Mouse (Mus musculus) stomach, adult 2 months (tissue): ENCODE results near the gene Acrbp. TPM values are rescaled to one million over a fixed set of nuclear protein-coding genes. Genes with fewer than 3 reads are reported as not detected.

Experiments used
- polyA plus RNA-seq: library from polyadenylated mRNA; depleted of rRNA; stranded (reverse); fragments of >200 nt; gene quantifications from 2 replicates; pipeline ENCODE4 v1.2.3, GENCODE M21; 2012; rRNA removed

Gene Acrbp
- polyA plus RNA-seq: 8.2 and 12.1 TPM in 2 replicates

GRCm38 (mm10) chr6:125049678-125050077 is at the start of gene Acrbp:
Gene Acrbp, plus strand, starts transcription at chr6:125049689.

GRCm38 (mm10) chr6:125009129-125009180 is 40.5 kb upstream of the Acrbp start, which contains the start of gene Zfp384:
Gene Zfp384, plus strand, starts transcription at chr6:125009145.

DNA sequence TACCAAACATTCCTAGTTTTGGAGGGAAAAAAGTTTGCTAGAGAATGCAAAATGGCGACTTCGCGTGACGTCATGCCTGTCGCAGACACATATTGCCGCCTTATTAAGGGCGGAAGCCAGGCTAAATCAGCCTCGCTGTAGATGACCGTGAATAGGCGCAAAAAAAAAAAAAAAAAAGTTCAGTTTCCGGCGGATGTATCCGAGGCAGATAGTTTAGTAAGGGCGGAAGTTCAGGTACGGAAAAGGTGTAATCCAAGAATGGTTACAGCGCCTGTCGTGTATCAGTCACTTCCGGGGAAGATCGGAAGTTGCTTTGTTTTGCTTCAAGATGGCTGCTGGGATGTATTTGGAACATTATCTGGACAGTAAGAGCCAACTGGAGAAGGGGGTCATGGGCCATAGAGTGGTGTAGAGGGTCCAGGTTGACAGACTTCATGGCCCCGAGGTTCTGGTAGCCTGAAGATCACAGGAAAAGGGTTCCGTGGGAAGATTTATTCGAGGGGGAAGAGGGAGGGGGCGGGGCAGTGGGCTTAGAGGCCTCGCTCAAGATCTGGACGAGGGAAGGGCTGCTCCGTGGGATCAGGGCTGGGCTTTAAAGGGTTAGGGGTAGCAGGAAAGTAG is 9.8 kb upstream of the Acrbp start, which contains the start of gene Ing4:
Ing4 (plus strand) TSS at position 228 of the 621 bp plus-strand sequence.

DNA sequence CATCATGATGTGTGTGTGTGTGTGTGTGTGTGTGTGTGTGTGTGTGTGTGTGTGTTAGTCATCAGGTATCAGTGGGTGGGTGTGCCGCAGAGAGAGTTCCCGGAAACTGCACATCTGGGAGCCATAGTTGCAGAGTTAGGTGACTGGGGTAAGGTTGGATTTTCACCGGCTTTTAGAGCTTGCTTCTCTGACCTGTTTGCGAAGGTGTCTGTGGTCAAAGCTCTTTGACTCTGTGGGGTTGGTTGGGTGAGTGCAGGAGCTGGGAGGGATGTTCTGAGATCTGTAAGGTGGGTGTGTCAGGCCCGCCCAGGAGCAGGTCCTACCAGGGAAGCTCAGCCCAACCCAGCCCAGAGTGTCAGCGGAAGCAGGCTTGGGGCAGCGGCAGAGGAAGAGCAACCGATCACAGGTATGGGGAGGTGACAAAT is 18.1 kb downstream of the Acrbp start, which contains the start of gene Lpar5:
Lpar5 (plus strand) TSS at position 350 of the 425 bp plus-strand sequence.

DNA sequence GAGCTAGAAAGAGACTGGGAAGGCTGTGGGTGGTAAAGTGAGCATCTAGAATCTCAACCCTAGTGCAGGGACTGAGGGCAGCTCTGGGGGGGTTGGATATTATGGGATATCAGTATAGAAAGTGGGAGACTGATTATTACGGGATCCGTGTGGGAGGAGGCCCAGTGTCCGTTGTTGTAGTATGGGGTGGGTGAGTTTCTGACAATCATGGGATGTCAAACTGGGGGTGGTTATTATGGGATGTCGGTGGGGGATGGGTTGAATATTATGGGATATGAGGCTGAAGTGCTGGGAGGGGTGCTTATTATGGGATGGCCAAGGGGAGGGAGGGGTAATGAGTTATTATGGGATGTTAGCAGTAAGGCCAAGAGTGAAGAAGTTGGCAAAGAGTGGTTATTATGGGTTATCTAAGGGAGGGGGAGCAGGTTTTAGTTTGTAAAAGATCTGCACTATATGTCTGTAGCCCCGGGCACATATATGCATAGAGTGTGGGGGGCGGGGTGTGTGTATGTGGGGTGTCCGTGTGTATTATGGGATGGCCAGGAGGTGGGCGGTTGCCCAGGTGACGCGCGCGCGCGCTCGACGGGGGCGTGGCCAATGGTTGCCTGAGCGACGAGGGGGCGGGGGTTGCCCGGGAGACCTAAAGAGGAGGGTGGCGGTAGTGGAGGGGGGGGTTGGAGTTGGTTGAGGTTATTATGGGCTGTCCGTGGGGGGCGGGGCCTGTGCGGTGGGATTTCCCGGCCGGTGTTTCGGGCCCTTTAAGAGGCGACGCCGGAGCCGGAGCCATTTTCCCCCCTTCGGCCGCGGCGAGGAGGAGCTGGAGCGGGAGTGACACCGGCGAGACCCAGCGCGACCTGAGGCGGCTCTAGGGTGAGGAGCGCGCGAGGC is 46.1 kb downstream of the Acrbp start, which contains the start of gene Chd4:
Chd4 (plus strand) TSS at position 591 of the 888 bp plus-strand sequence.

Other genes with a start within 250 kb of the Acrbp start
- 14.1 and 16.2 TPM in 2 replicates for gene Spsb2, start 241.0 kb upstream of the Acrbp start, polyA plus RNA-seq
- gene Tpi1, start 235.4 kb upstream of the Acrbp start, polyA plus RNA-seq: 179 and 210 TPM in 2 replicates
- gene Usp5, start 220.2 kb upstream of the Acrbp start, polyA plus RNA-seq: 36.1 and 46.9 TPM in 2 replicates
- gene Cdca3, start 220.1 kb upstream of the Acrbp start, polyA plus RNA-seq: 19.8 and 24.0 TPM in 2 replicates
- 0.10 and 0.24 TPM in 2 replicates for gene Gnb3, start 209.4 kb upstream of the Acrbp start, polyA plus RNA-seq
- gene P3h3, start 191.9 kb upstream of the Acrbp start, polyA plus RNA-seq: 12.1 and 14.8 TPM in 2 replicates
- gene Gpr162, start 185.7 kb upstream of the Acrbp start, polyA plus RNA-seq: 0.77 and 0.80 TPM in 2 replicates
- 0.58 and 0.83 TPM in 2 replicates for gene Cd4, start 161.5 kb upstream of the Acrbp start, polyA plus RNA-seq
- 0.84 and 2.3 TPM in 2 replicates for gene Lag3, start 138.0 kb upstream of the Acrbp start, polyA plus RNA-seq
- gene Ptms, start 129.6 kb upstream of the Acrbp start, polyA plus RNA-seq: 1,316 and 1,529 TPM in 2 replicates
- gene Mlf2, start 118.3 kb upstream of the Acrbp start, polyA plus RNA-seq: 194 and 239 TPM in 2 replicates
- gene Cops7a, start 84.2 kb upstream of the Acrbp start, polyA plus RNA-seq: 101 and 118 TPM in 2 replicates
- gene Pianp, start 53.0 kb upstream of the Acrbp start, polyA plus RNA-seq: 7.0 and 7.5 TPM in 2 replicates
- gene Zfp384, start 40.5 kb upstream of the Acrbp start, polyA plus RNA-seq: 24.5 and 29.6 TPM in 2 replicates
- 13.9 and 17.2 TPM in 2 replicates for gene Ing4, start 9.9 kb upstream of the Acrbp start, polyA plus RNA-seq
- gene Lpar5, start 18.2 kb downstream of the Acrbp start, polyA plus RNA-seq: 27.0 and 30.5 TPM in 2 replicates
- 17.1 and 18.8 TPM in 2 replicates for gene Chd4, start 46.3 kb downstream of the Acrbp start, polyA plus RNA-seq
- gene Nop2, start 82.2 kb downstream of the Acrbp start, polyA plus RNA-seq: 3.1 and 4.1 TPM in 2 replicates
- gene Iffo1, start 95.6 kb downstream of the Acrbp start, polyA plus RNA-seq: 9.6 and 10.3 TPM in 2 replicates
- gene Gapdh, start 116.8 kb downstream of the Acrbp start, polyA plus RNA-seq: 1,141 and 2,470 TPM in 2 replicates
- gene Ncapd2, start 142.0 kb downstream of the Acrbp start, polyA plus RNA-seq: 21.9 and 24.8 TPM in 2 replicates
- 20.7 and 26.9 TPM in 2 replicates for gene Mrpl51, start 142.1 kb downstream of the Acrbp start, polyA plus RNA-seq
- 5.5 and 6.3 TPM in 2 replicates for gene Vamp1, start 165.9 kb downstream of the Acrbp start, polyA plus RNA-seq
- 4.5 and 4.8 TPM in 2 replicates for gene Tapbpl, start 182.2 kb downstream of the Acrbp start, polyA plus RNA-seq
- 0.29 and 0.74 TPM in 2 replicates for gene Cd27, start 187.3 kb downstream of the Acrbp start, polyA plus RNA-seq
- 0.13 and 0.34 TPM in 2 replicates for gene Tuba3a, start 236.4 kb downstream of the Acrbp start, polyA plus RNA-seq